Mouse (Mus musculus) monocyte, adult 59 days (primary cell): ENCODE measurements around the gene Mamdc4. TPM values are rescaled to one million over a fixed set of nuclear protein-coding genes. Genes with fewer than 3 reads are reported as not detected.

Source experiments
- total RNA-seq, 2 experiments: library from RNA; stranded (reverse); gene quantifications; one replicate each; pipeline ENCODE4 v1.2.4; 2023

Mamdc4 gene
- 1 to 10 TPM; 1.4 to 1.7 TPM for total RNA-seq

DNA sequence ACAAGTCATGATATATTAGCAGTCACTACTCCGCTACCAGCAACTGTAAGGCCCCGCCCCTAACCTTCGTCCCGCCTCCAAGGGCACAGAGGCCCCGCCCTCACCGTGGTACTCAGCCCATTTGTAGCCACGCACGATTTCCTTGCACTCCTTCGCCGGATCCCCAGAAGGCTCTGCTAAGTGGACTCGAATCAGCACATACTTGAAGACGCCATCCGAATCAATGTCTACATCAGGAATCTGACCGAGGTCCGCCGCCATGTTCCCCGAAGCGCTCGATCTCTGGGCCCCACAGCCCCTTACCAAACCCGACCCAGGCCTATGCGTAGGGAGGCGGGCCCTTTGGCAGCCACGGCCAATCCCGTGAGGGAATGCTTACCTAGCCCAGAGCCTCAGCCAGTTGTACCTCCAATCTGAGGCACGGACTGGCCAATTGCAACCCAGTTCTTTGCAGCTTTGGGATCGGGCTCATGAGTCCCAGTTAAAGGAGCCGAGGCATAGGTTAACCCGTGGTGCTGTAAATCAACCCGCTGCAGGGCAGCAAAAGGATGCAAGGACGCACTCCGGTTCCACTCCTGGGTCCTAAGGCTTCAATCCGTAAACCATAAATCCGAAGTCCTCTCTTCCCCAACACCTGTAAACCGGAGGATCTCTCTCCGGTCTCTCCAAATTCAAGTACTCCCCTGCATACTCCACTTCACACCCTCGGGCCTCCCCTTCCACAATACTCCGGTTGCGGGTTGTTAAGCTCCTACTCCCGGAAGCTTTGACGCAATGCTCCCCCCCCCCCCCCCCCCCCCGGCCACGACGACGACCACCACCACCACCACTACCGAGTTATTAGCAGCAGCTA, at the start of gene Mamdc4, which contains the start of gene Phpt1:
Gene Mamdc4, minus strand, starts transcription at position 267 of the 853 bp plus-strand sequence.
Gene Phpt1, minus strand, starts transcription at position 646 of the 853 bp plus-strand sequence.

GRCm38 (mm10) chr2:25621229-25622200, 46.9 kb upstream of the Mamdc4 start, which contains the start of gene Tmem141:
Gene Tmem141 (minus strand): TSS chr2:25622005.

DNA sequence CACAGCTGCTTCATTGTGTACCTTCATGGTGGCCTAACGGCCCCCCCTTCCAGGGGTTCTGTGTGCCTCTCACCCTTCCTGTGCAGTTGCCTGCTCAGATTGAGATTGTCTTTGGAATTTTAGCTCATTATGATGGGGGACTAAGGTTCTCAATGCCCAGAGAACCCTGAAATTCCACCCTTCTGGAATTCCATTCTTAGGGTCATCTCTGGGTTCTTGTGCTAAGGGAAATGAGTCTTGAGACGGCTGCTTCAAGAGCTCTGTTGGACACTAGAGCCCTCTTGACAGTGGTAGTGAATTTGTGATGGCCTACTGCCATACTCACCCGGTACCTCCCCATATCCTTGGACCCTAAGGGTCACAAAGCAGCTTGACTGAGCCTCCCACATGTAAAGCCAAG, 42.9 kb upstream of the Mamdc4 start, which contains the start of gene Ccdc183:
Gene Ccdc183, minus strand, starts transcription at position 101 of the 400 bp plus-strand sequence.

DNA sequence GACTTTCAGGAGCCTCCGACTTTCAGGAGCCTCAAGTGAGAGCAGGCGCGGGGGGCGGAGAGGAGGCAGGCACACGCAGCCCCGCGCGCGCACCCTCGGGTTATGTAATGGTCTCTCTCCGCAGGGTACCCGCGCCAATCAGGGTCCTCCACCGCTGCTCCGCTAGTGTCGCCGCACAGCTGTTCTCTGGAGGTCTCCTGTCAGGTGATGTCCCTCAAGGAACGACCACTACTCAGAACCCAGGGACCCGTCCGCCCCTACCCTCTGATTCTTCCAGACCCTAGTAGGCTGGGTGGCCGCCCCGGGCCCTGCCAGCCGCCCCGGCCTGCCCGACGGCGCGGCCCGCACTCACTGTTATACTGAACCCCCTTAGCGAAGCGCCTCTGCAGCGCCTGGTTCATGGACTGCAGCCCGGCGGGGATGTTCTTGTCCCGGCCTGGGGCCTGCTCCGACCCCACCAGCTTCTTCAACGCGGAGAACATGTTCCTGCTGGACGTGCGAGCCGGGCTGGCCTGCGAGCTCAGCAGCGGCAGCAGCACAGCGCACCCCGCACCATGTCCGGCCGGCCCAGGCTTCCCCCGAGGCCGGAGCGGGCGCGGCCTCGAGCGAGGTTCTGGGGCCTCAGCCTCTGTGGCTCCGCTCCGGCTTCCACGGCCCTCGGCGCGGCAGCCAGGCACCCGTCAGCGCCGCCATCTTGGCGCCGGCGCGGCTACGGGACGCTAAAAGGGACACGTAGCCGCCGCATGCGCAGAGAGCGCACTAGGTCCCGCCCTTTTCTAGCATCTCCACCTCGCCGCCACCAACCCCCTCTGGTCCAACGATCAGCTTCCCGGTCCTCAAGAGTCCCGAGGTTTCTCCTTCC, 33.3 kb upstream of the Mamdc4 start, which contains the start of gene Rabl6:
Gene Rabl6, minus strand, starts transcription at position 761 of the 862 bp plus-strand sequence.

GRCm38 (mm10) chr2:25581294-25581864, 6.7 kb upstream of the Mamdc4 start, which contains the start of gene Ajm1:
Gene Ajm1 (minus strand): TSS chr2:25581757.

DNA sequence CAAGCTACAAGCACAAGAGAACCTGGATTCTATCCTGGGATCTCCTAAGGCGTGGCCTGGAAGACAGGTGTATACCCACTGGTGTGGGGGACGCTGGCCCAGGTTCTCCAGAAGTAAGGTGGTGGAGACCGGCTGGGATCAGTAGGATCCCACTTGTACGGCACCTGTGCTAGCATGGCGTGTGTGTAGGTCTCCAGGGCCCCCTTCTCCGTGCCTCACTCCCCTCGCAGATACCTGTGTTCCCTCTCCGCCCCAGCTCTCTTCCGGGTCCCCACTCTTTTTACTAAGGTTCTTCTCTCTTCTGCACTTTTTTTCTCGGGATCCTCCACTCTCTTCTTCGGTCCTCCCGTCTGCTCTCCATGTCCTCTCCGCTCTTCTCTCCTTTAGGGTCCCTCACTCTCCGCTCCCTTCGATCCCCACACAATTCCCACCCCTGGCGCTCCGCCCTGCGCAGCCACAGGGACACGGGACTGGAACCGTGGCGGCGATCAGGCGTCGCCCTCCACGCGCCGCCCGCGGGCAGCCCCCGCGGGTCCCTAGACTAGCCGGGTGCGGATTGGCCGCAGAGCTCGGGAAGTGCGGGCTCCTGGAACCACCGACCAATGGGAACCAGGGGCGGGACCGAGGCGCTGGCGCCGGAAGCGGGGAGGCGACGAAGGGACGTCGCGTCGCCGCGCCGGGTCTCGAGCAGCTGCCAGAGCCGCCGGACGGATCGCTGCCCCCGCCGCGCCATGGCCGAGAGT, 17.3 kb downstream of the Mamdc4 start, which contains the start of gene Edf1:
Gene Edf1, plus strand, starts transcription at position 627 of the 743 bp plus-strand sequence.

DNA sequence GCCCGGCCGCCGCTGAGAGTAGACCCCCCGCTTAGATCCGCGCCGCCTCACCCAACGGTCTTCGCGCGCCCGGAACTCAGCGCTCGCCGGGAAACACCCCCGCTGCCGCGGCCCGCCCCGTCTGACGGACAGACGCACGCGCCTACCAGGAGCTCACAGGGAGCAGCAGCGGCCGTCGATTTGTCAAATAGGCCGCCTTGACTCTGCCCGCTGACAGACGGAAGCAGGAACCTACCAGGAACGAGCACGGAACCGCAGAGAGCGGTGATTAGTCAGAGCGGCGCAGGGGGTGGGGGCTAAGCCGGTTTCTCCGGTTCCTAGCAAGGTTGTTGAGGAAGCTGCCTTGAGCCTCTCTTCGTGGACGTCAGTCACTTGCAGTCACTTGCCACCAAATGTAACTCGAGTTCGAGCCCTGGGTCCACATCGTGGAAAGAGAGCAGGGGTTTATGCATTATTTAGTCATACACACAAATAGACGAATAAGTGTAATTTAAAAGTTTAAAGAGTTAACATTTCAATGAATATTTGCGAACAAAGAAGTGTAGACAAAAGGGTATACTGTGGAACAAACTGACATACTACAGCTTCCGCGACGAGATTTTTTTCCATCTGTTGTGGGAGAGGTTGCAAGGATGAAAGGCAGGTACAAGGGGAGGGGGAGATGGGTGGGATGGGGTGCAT, 27.7 kb downstream of the Mamdc4 start, which contains the start of gene Traf2:
Gene Traf2, minus strand, starts transcription at position 130 of the 681 bp plus-strand sequence.

Other genes with a start within 250 kb of the Mamdc4 start
- 10 to 100 TPM; 33.9 to 41.6 TPM for gene Man1b1, start 242.5 kb downstream of the Mamdc4 start, total RNA-seq
- 10 to 100 TPM; 25.9 to 31.9 TPM for gene Dpp7, start 218.5 kb downstream of the Mamdc4 start, total RNA-seq
- 10 to 100 TPM; 24.7 to 30.9 TPM for gene Uap1l1, start 209.2 kb downstream of the Mamdc4 start, total RNA-seq
- gene Sapcd2, start 202.5 kb downstream of the Mamdc4 start, total RNA-seq: not detected
- gene Entpd2, start 179.0 kb downstream of the Mamdc4 start, total RNA-seq: not detected
- not detected for gene Npdc1, start 175.5 kb downstream of the Mamdc4 start, total RNA-seq
- 10 to 100 TPM; 15.6 to 17.3 TPM for gene Fut7, start 151.6 kb downstream of the Mamdc4 start, total RNA-seq
- gene Abca2, start 146.1 kb downstream of the Mamdc4 start, total RNA-seq: 10 to 100 TPM; 35.3 to 36.1 TPM
- not detected for gene Clic3, start 118.0 kb downstream of the Mamdc4 start, total RNA-seq
- 10 to 100 TPM; 24.0 to 34.2 TPM for gene Paxx, start 113.8 kb downstream of the Mamdc4 start, total RNA-seq
- gene Ptgds, start 104.8 kb downstream of the Mamdc4 start, total RNA-seq: not detected
- gene Lcn12, start 80.9 kb downstream of the Mamdc4 start, total RNA-seq: not detected
- gene Fbxw5, start 74.1 kb downstream of the Mamdc4 start, total RNA-seq: 10 to 100 TPM; 53.7 to 55.4 TPM
- gene C8g, start 73.1 kb downstream of the Mamdc4 start, total RNA-seq: 1 to 10 TPM in 1 of 2 experiments, not detected in 1; 1.0 TPM
- gene Traf2, start 27.9 kb downstream of the Mamdc4 start, total RNA-seq: 10 to 100 TPM; 26.9 to 27.7 TPM
- 100 to 1,000 TPM; 117 to 141 TPM for gene Edf1, start 17.0 kb downstream of the Mamdc4 start, total RNA-seq
- gene Phpt1, start 379 bp upstream of the Mamdc4 start, total RNA-seq: 1 to 10 TPM; 6.0 to 7.4 TPM
- gene Ajm1, start 6.9 kb upstream of the Mamdc4 start, total RNA-seq: 1 to 10 TPM; 2.2 to 3.5 TPM
- gene Rabl6, start 33.7 kb upstream of the Mamdc4 start, total RNA-seq: 10 to 100 TPM; 72.6 to 82.4 TPM
- not detected for gene Ccdc183, start 42.8 kb upstream of the Mamdc4 start, total RNA-seq
- gene Tmem141, start 47.2 kb upstream of the Mamdc4 start, total RNA-seq: 10 to 100 TPM; 21.2 to 22.8 TPM
- 100 to 1,000 TPM; 205 to 232 TPM for gene Fcna, start 53.2 kb upstream of the Mamdc4 start, total RNA-seq
- gene Lcn8, start 78.3 kb upstream of the Mamdc4 start, total RNA-seq: not detected
- gene Lcn5, start 83.1 kb upstream of the Mamdc4 start, total RNA-seq: not detected
- gene Lcn6, start 101.9 kb upstream of the Mamdc4 start, total RNA-seq: not detected
- not detected for gene Lcn10, start 107.9 kb upstream of the Mamdc4 start, total RNA-seq
- not detected for gene Obp2a, start 125.2 kb upstream of the Mamdc4 start, total RNA-seq
- gene Bmyc, start 131.9 kb upstream of the Mamdc4 start, total RNA-seq: 10 to 100 TPM; 15.9 to 20.1 TPM
- gene Obp2b, start 162.2 kb upstream of the Mamdc4 start, total RNA-seq: not detected
- gene Lcn3, start 190.7 kb upstream of the Mamdc4 start, total RNA-seq: not detected
- not detected for gene Lcn11, start 202.2 kb upstream of the Mamdc4 start, total RNA-seq
- gene Gm13539, start 207.4 kb upstream of the Mamdc4 start, total RNA-seq: not detected
- gene Glt6d1, start 241.0 kb upstream of the Mamdc4 start, total RNA-seq: not detected
- gene Lcn9, start 248.3 kb upstream of the Mamdc4 start, total RNA-seq: not detected